Mouse (Mus musculus): Measurements from ENCODE around the gene Slc1a4.

DNA sequence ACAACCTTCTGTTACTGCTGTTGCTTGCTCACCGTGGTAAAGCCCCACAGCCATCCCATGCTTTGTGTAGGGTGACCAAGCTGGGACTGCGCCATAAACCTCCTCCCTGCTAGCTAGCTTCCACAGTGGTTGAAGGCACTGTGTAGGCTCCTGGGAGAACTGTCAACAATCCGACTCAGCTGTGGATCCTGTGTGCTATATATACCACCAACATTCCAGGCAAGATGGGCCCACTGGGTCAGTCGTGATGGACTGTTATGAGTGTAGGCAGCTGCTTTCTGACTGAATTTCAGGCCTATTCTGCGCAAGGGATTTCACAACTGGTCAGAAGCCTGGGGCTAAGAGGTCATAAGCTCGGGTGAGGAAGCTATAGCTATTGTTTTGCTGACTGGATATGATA is 32.6 kb downstream of the Slc1a4 start:
- TF ChIP-seq CTCF (IDR thresholded peaks at IDR 0.05; ENCODE audit: borderline replicate concordance, extremely low read depth, insufficient read depth, insufficient read length): no peak
- no peak for TF ChIP-seq POLR2A (IDR thresholded peaks at IDR 0.05; ENCODE audit: borderline replicate concordance, extremely low read depth, insufficient read depth, insufficient read length, poor library complexity, severe bottlenecking)

Measured in brain, embryonic 14.5 days (tissue).